Mouse (Mus musculus) lung, adult 2 months (tissue): ENCODE data around the gene Casc3.

Experiments used
- CTCF ChIP-seq: fragments of 200-500 bp; IDR thresholded peaks from 2 replicates; pipeline ENCODE4 v1.5.1; 2011; ENCODE audit warnings: mild to moderate bottlenecking, low read length, control low read depth; ENCODE audit not compliant: insufficient read depth
- POLR2A ChIP-seq: fragments of 200-500 bp; IDR thresholded peaks from 2 replicates; pipeline ENCODE4 v1.6.1; 2011; ENCODE audit warnings: low read depth, mild to moderate bottlenecking, control low read depth, low read length, borderline replicate concordance; ENCODE audit errors: extremely low read depth

DNA sequence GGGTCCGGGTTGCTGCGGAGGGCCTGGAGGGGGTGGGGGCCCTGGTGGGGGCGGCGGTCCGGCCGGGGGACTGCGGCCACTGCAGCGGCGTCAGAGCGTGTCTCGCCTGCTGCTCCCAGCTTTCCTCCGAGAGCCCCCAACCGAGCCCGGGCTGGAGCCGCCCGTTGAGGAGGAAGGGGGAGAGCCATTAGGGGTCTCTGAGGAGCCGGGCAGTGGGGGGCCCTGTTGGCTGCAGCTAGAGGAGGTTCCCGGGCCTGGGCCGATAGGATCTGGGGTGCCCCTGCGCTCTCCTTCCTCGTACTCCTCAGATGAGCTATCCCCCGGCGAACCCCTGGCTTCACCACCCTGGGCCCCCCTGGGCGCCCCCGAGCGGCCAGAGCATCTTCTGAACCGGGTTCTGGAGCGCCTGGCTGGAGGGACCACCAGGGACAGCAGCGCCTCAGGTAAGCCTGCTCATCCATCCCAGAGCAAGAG is 32.6 kb downstream of the Casc3 start:
- TF ChIP-seq POLR2A, result no peak
- TF ChIP-seq CTCF, result no peak
